Mouse (Mus musculus) embryo, embryonic 10 days (tissue): ENCODE measurements around the gene Fzd4.

ENCODE experiments used
- DNase-seq: peaks from one replicate; pipeline ENCODE4 v3.0.0-alpha.2; 2015; ENCODE audit warnings: low spot score

Fzd4 gene

GRCm38 (mm10) chr7:89404081-89404733 lies at the start of gene Fzd4, which contains the start of gene Tmem135:
Gene Fzd4 (plus strand): TSS chr7:89404355.
Gene Tmem135 (minus strand): TSS chr7:89404222.
- peak; percentile 92 for DNase-seq

GRCm38 (mm10) chr7:89355519-89356255 lies 48.5 kb upstream of the Fzd4 start:
- DNase-seq = no peak

- DNase-seq = peak; percentile 27
Observed at GRCm38 (mm10) chr7:89356307-89356706, 47.8 kb upstream of the Fzd4 start.

- no peak for DNase-seq
Observed at GRCm38 (mm10) chr7:89363975-89364374, 40.2 kb upstream of the Fzd4 start.

- no peak for DNase-seq
Observed at GRCm38 (mm10) chr7:89365135-89365880, 38.8 kb upstream of the Fzd4 start.

- DNase-seq = peak; percentile 58
Observed at GRCm38 (mm10) chr7:89367643-89368042, 36.5 kb upstream of the Fzd4 start.

GRCm38 (mm10) chr7:89370086-89370485 lies 34.1 kb upstream of the Fzd4 start:
- no peak for DNase-seq

- peak; percentile 30 for DNase-seq
Observed at GRCm38 (mm10) chr7:89370917-89371316, 33.2 kb upstream of the Fzd4 start.

GRCm38 (mm10) chr7:89371623-89372295 lies 32.4 kb upstream of the Fzd4 start:
- no peak for DNase-seq

GRCm38 (mm10) chr7:89380935-89381705 lies 23.0 kb upstream of the Fzd4 start:
- DNase-seq = no peak

GRCm38 (mm10) chr7:89382892-89383291 lies 21.3 kb upstream of the Fzd4 start:
- no peak for DNase-seq

GRCm38 (mm10) chr7:89388981-89389380 lies 15.2 kb upstream of the Fzd4 start:
- DNase-seq = no peak

GRCm38 (mm10) chr7:89390660-89391059 lies 13.5 kb upstream of the Fzd4 start:
- no peak for DNase-seq

GRCm38 (mm10) chr7:89391281-89391680 lies 12.9 kb upstream of the Fzd4 start:
- DNase-seq = no peak

GRCm38 (mm10) chr7:89391831-89392230 lies 12.3 kb upstream of the Fzd4 start:
- no peak for DNase-seq

GRCm38 (mm10) chr7:89392388-89392787 lies 11.8 kb upstream of the Fzd4 start:
- DNase-seq = no peak

- DNase-seq = no peak
Observed at GRCm38 (mm10) chr7:89392825-89393224, 11.3 kb upstream of the Fzd4 start.

- no peak for DNase-seq
Observed at GRCm38 (mm10) chr7:89395399-89395798, 8.8 kb upstream of the Fzd4 start.

GRCm38 (mm10) chr7:89396386-89396785 lies 7.8 kb upstream of the Fzd4 start:
- DNase-seq = no peak

GRCm38 (mm10) chr7:89397837-89398534 lies 6.2 kb upstream of the Fzd4 start:
- DNase-seq = no peak

- no peak for DNase-seq
Observed at GRCm38 (mm10) chr7:89400721-89401120, 3.4 kb upstream of the Fzd4 start.
